Mouse (Mus musculus) layer of hippocampus, postnatal 36 days (tissue): ENCODE results near the gene Pip4k2a. TPM values are rescaled to one million over a fixed set of nuclear protein-coding genes. Genes with fewer than 3 reads are reported as not detected.

ENCODE experiments used
- DNase-seq, 2 experiments: peaks; one replicate each; pipeline ENCODE4 v3.0.0; 2022
- total RNA-seq, 2 experiments: library from RNA; stranded (reverse); gene quantifications; 2 replicates each; pipeline ENCODE4 v1.2.3; 2021

The Pip4k2a gene
- total RNA-seq, 2 experiments from 2014 or later: 57.2 to 57.6 TPM

- DNase-seq: no peak
Measured at GRCm38 (mm10) chr2:18923098-18923649, 74.8 kb downstream of the Pip4k2a start.

GRCm38 (mm10) chr2:18921570-18922180 is 76.3 kb downstream of the Pip4k2a start:
- no peak for DNase-seq

GRCm38 (mm10) chr2:18920461-18920877 is 77.5 kb downstream of the Pip4k2a start:
- no peak for DNase-seq

- no peak for DNase-seq
Measured at GRCm38 (mm10) chr2:18919797-18920354, 78.0 kb downstream of the Pip4k2a start.

- DNase-seq: no peak
Measured at GRCm38 (mm10) chr2:18917838-18918237, 80.1 kb downstream of the Pip4k2a start.

GRCm38 (mm10) chr2:18917380-18917750 is 80.6 kb downstream of the Pip4k2a start:
- DNase-seq: no peak

- DNase-seq: no peak
Measured at GRCm38 (mm10) chr2:18916615-18917379, 81.1 kb downstream of the Pip4k2a start.

GRCm38 (mm10) chr2:18916042-18916407 is 81.9 kb downstream of the Pip4k2a start:
- no peak for DNase-seq

- no peak for DNase-seq
Measured at GRCm38 (mm10) chr2:18915372-18916041, 82.4 kb downstream of the Pip4k2a start.

GRCm38 (mm10) chr2:18914750-18915149 is 83.2 kb downstream of the Pip4k2a start:
- no peak for DNase-seq

- DNase-seq: no peak
Measured at GRCm38 (mm10) chr2:18913642-18914041, 84.3 kb downstream of the Pip4k2a start.

- no peak for DNase-seq
Measured at GRCm38 (mm10) chr2:18911251-18911934, 86.5 kb downstream of the Pip4k2a start.

GRCm38 (mm10) chr2:18910209-18910608 is 87.7 kb downstream of the Pip4k2a start:
- no peak for DNase-seq

GRCm38 (mm10) chr2:18909713-18910112 is 88.2 kb downstream of the Pip4k2a start:
- DNase-seq: no peak

- no peak for DNase-seq
Measured at GRCm38 (mm10) chr2:18907269-18907668, 90.7 kb downstream of the Pip4k2a start.

- peak; percentile 31 to 40 for DNase-seq
Measured at GRCm38 (mm10) chr2:18906421-18907084, 91.4 kb downstream of the Pip4k2a start.

- DNase-seq: no peak
Measured at GRCm38 (mm10) chr2:18903301-18904068, 94.4 kb downstream of the Pip4k2a start.

- no peak for DNase-seq
Measured at GRCm38 (mm10) chr2:18901133-18901532, 96.8 kb downstream of the Pip4k2a start.

- DNase-seq: no peak
Measured at GRCm38 (mm10) chr2:18900635-18901034, 97.3 kb downstream of the Pip4k2a start.

GRCm38 (mm10) chr2:18897742-18898256 is 100.1 kb downstream of the Pip4k2a start:
- DNase-seq: no peak

- no peak for DNase-seq
Measured at GRCm38 (mm10) chr2:18896015-18896414, 101.9 kb downstream of the Pip4k2a start.
